Mouse (Mus musculus): ENCODE measurements at regions not wholly inside any gene's neighbourhood (a gene's known extent, or its start where the extent isn't known, plus 50 kb on each side); places are given as distances from the start of the nearest gene placed in this dataset.

DNA sequence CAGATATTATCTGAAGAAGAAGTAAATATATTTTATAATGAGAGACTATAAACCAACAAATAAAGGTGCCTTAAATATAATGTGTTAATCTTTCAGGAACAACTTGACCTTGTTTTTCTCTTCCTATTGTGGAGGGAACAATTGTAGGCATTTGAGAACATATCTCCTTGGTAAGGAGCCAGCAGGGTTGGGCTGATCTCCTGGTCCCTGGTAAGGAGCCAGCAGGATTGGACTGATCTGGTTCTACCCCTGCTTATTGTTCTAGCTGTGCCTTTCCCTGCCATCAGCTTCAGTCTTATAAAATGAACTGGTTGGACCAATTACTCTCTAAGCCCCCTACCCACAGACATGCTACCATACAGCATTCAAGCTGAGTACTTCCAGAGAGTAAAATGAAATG lies 187.7 kb upstream of the Gria1 start:
- TF ChIP-seq POLR2A (IDR thresholded peaks at IDR 0.05; ENCODE audit: low read depth, low read length), result no peak
- TF ChIP-seq CTCF (conservative IDR thresholded peaks at IDR 0.05 in 1 of 2, IDR thresholded peaks at IDR 0.05 in 1 of 2; ENCODE audit: low read depth in 2 of 2, low read length in 2 of 2), result no peak
- no peak for TF ChIP-seq MXI1 (IDR thresholded peaks at IDR 0.05; ENCODE audit: low read depth, low read length)
- TF ChIP-seq JUND (conservative IDR thresholded peaks at IDR 0.05; ENCODE audit: low read depth, low read length), result no peak
- TF ChIP-seq ZMIZ1 (IDR thresholded peaks at IDR 0.05; ENCODE audit: low read depth, low read length), result no peak
- no peak for TF ChIP-seq NRF1 (IDR thresholded peaks at IDR 0.05; ENCODE audit: low read depth, low read length)
- no peak for TF ChIP-seq KAT2A (IDR thresholded peaks at IDR 0.05; ENCODE audit: insufficient replicate concordance, low read length)
- no peak for TF ChIP-seq USF2 (conservative IDR thresholded peaks at IDR 0.05; ENCODE audit: low read depth, low read length)
- TF ChIP-seq EP300 (IDR thresholded peaks at IDR 0.05; ENCODE audit: low read length), result no peak
- no peak for TF ChIP-seq HCFC1 (IDR thresholded peaks at IDR 0.05; ENCODE audit: low read depth, low read length)
- TF ChIP-seq ELF1 (IDR thresholded peaks at IDR 0.05; ENCODE audit: low read depth, low read length), result no peak
- TF ChIP-seq MYC (IDR thresholded peaks at IDR 0.05; ENCODE audit: low read depth, low read length), result no peak
